Mouse (Mus musculus) spleen, adult 12 weeks (tissue): ENCODE measurements at regions not wholly inside any gene's neighbourhood (a gene's known extent, or its start where the extent isn't known, plus 50 kb on each side); places are given as distances from the start of the nearest gene placed in this dataset.
A peak's percentile ranks its signal among the peaks of the same experiment; 100 is the strongest.
"Not testable (repeated sequence)": the region's sequence is repeated elsewhere in the genome, so short reads cannot be mapped to it uniquely, and the experiment has no call there.

Source experiments
- DNase-seq: peaks from one replicate; pipeline ENCODE4 v3.0.0; 2022; ENCODE audit warnings: low spot score

GRCm38 (mm10) chr6:69516226-69516625 lies 1275.8 kb downstream of the Rpia start:
- DNase-seq: not testable (repeated sequence)

GRCm38 (mm10) chr6:69507995-69508394 lies 1284.0 kb downstream of the Rpia start:
- DNase-seq: no peak

- peak; percentile 1 for DNase-seq
Observed at GRCm38 (mm10) chr6:69500056-69500455, 1292.0 kb downstream of the Rpia start.
